Mouse (Mus musculus) liver, embryonic 15.5 days (tissue): Measurements from ENCODE around the gene 2310039H08Rik. TPM values are rescaled to one million over a fixed set of nuclear protein-coding genes. Genes with fewer than 3 reads are reported as not detected.

Experiments
- ATAC-seq: fragments of 200-750 bp; cut with Nextera tagmentation; 2 replicates; pipeline ENCODE4 v1.8.0; 2017; ENCODE audit warnings: moderate number of reproducible peaks, mild to moderate bottlenecking, moderate library complexity; ENCODE audit not compliant: insufficient read depth
- H3K27ac ChIP-seq: fragments of 300-500 bp; sonication (generic); replicated peaks from 2 replicates; pipeline ENCODE4 v1.5.1; 2015; ENCODE audit warnings: mild to moderate bottlenecking, inconsistent platforms
- H3K27me3 ChIP-seq: fragments of 300-500 bp; sonication (generic); 2 replicates; pipeline ENCODE4 v1.6.1; 2015; ENCODE audit warnings: mild to moderate bottlenecking, inconsistent platforms
- H3K36me3 ChIP-seq: fragments of 300-500 bp; sonication (generic); replicated peaks from 2 replicates; pipeline ENCODE4 v1.6.1; 2015; ENCODE audit warnings: moderate library complexity, mild to moderate bottlenecking, inconsistent platforms
- H3K4me1 ChIP-seq: fragments of 300-500 bp; sonication (generic); replicated peaks from 2 replicates; pipeline ENCODE4 v1.6.1; 2015; ENCODE audit warnings: inconsistent platforms
- H3K4me2 ChIP-seq: fragments of 300-500 bp; sonication (generic); 2 replicates; pipeline ENCODE4 v1.6.1; 2015; ENCODE audit warnings: moderate library complexity, mild to moderate bottlenecking, inconsistent platforms
- H3K4me3 ChIP-seq: fragments of 300-500 bp; sonication (generic); replicated peaks from 2 replicates; pipeline ENCODE4 v1.5.1; 2015; ENCODE audit warnings: mild to moderate bottlenecking, inconsistent platforms
- H3K9ac ChIP-seq: fragments of 300-500 bp; sonication (generic); 2 replicates; pipeline ENCODE4 v1.6.1; 2015; ENCODE audit warnings: moderate library complexity, mild to moderate bottlenecking, inconsistent platforms
- H3K9me3 ChIP-seq: fragments of 300-500 bp; sonication (generic); replicated peaks from 2 replicates; pipeline ENCODE4 v1.6.1; 2016; ENCODE audit warnings: inconsistent platforms
- WGBS: fragments of 180-500 bp; shearing (Covaris S2); methylation state at CpG from one replicate; pipeline ENCODE4 v1.1.7; 2015; ENCODE audit warnings: mixed read lengths; ENCODE audit not compliant: insufficient replicate concordance; 5-methylcytosine and 5-hydroxymethylcytosine counted together
- polyA plus RNA-seq: library from polyadenylated mRNA; unstranded; fragments of >200 nt; fragmentation: Nextera tagmentation; extraction: Ambion mirVana; gene quantifications from 2 replicates; pipeline ENCODE4 v1.2.1, GENCODE M21; 2015

Gene 2310039H08Rik
- polyA plus RNA-seq, 1 experiment from 2014 or later: 47.5 TPM

DNA sequence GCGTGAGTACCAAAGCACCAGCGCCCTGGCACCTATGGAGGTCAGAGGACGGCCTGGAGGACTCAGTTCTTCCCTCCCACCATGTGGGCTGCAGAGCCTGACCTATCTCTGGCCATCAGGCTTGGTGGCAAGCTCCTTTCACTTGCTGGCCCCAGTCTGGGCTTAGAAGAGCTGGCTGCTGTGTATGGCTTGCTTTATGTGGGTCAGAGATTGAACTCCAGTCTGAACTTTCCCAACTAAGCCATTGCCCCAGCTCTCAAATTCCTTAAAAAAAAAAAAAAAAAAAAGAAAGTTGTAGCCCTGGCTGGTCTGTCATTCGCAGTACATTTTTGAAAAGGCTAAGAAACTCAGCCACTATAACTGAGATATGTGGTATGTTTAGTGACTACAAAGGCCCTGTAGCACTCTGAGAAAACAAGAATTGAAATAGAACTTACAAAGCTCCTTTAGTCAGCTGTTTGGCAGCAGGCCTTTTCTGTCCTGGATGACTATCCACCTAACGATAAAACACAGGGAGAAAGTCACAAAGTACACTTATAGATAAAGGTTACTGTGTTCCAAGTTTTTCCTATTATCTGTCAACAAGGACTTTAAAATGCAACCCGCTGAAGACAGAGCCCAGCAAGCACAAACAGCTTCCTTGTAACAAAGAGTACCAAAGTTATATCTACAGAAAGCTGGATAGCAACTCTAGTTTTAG lies 36.8 kb downstream of the 2310039H08Rik start:
- H3K4me2 ChIP-seq: no peak overlapping the region
- no peaks in the 10 kb centered on the region for H3K27me3 ChIP-seq
- no peak overlapping the region for H3K4me3 ChIP-seq
- H3K9ac ChIP-seq: no peak overlapping the region
- WGBS: 76% methylated on average over 6 of the region's 6 CpGs
- no peaks in the 10 kb centered on the region for H3K4me1 ChIP-seq
- ATAC-seq: no peak
- no peak overlapping the region for H3K27ac ChIP-seq
- peaks cover 85% of the 10 kb centered on the region for H3K36me3 ChIP-seq
- no peaks in the 10 kb centered on the region for H3K9me3 ChIP-seq

DNA sequence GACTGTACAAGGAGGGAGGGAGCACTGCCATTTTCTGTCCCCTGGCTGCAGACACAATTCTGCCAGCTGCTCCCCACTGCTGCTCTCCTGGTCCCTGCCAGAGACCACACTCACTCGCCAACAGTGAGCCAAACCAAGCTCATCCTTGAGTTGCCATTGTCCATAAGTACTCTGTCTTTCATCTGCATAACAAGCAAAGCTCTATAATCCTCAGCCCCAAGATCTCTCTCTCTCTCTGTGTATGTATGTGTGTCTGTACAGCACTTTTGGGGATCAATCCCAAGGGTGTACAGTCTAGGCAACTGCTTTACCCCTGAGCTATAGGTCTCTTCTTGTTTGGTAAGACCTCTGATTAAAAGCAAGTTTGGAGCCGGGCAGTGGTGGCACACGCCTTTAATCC lies 38.2 kb downstream of the 2310039H08Rik start:
- H3K27me3 ChIP-seq: no peaks in the 10 kb centered on the region
- WGBS: 76% methylated on average over 3 of the region's 3 CpGs

DNA sequence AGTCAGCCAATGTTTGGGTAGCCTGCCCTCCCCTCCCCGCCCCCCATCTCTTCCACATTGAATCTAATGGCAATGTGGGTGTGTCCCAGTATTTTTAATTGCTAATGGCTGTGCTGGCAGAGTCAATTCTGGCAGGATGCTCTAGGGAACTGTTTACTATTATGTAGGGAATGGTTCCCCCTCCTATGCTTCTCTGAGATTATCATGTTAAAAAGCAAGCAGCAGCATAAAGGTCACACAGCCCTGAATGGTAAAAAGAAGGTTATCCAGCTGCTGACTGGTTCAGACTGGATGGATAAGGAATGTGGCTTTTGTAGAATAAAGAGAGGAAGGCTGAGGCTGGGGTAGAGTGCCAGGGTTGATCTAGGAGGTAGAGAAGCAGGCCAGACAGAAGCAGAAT lies 40.0 kb downstream of the 2310039H08Rik start:
- WGBS: 89% methylated on average over 1 of the region's 1 CpGs
- H3K4me2 ChIP-seq: no peak overlapping the region
- no peak overlapping the region for H3K9ac ChIP-seq
- peaks cover 81% of the 10 kb centered on the region for H3K36me3 ChIP-seq
- peaks cover 25% of the 10 kb centered on the region for H3K4me1 ChIP-seq
- H3K27ac ChIP-seq: no peak overlapping the region
- H3K9me3 ChIP-seq: no peaks in the 10 kb centered on the region
- no peak for ATAC-seq
- H3K27me3 ChIP-seq: no peaks in the 10 kb centered on the region
- H3K4me3 ChIP-seq: no peak overlapping the region

More for the DNA sequence above, 38.2 kb downstream of the 2310039H08Rik start:
- H3K4me1 ChIP-seq: peaks cover 7% of the 10 kb centered on the region
- no peak overlapping the region for H3K4me3 ChIP-seq
- ATAC-seq: no peak
- no peak overlapping the region for H3K27ac ChIP-seq
- peaks cover 85% of the 10 kb centered on the region for H3K36me3 ChIP-seq
- no peak overlapping the region for H3K9ac ChIP-seq
- no peak overlapping the region for H3K4me2 ChIP-seq
- no peaks in the 10 kb centered on the region for H3K9me3 ChIP-seq

DNA sequence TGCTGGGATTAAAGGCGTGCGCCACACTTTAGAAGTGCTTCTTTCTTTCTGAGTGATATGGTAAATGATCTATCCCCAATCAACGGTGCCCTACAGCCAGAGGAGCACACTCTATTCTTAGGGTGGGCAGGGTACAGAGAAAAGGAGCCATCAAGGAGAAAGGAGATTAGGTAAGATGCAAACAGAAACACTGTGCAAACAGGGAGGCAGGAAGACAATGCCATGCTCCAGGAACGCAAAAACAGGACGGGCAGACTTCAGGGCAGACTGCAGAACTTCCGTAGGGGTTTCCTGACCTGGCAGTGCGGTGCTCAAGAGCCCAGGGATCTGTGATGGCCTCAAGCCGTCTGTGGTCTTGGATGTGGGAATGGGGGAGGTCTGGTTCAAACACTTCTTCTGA lies 41.2 kb downstream of the 2310039H08Rik start:
- no peaks in the 10 kb centered on the region for H3K9me3 ChIP-seq
- H3K4me2 ChIP-seq: no peak overlapping the region
- peaks cover 75% of the 10 kb centered on the region for H3K36me3 ChIP-seq
- no peaks in the 10 kb centered on the region for H3K27me3 ChIP-seq
- H3K4me1 ChIP-seq: peaks cover 36% of the 10 kb centered on the region
- no peak for ATAC-seq
- no peak overlapping the region for H3K9ac ChIP-seq
- 75% methylated on average over 8 of the region's 8 CpGs for WGBS
- no peak overlapping the region for H3K4me3 ChIP-seq
- no peak overlapping the region for H3K27ac ChIP-seq

DNA sequence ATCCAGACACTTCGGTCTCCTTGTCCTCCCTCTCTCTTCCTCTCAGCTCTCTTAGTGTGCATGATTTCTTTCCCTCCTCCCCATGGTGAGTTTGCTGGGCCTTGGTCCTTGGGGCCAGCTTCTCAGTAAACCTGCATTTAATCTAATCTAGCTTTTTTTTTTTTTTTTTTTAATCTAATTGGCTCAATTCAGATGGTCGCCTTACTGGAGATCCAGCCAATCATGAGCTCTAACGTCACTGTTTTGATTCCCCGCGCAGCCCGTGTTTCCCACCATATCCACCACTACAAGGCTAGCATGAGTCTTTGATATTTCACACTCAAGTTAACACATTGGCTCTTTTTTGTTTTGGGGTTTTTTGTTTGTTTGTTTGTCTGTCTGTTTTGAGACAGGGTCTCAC lies 42.1 kb downstream of the 2310039H08Rik start:
- ATAC-seq: no peak
- Histone ChIP-seq H3K36me3 (peaks cover 74% of the 10 kb centered on the region), H3K4me2 (no peak overlapping the region), H3K9ac (no peak overlapping the region), H3K27ac (no peak overlapping the region), H3K4me3 (no peak overlapping the region), H3K27me3 (no peaks in the 10 kb centered on the region), H3K4me1 (peaks cover 45% of the 10 kb centered on the region), H3K9me3 (no peaks in the 10 kb centered on the region)
- 87% methylated on average over 6 of the region's 6 CpGs for WGBS

DNA sequence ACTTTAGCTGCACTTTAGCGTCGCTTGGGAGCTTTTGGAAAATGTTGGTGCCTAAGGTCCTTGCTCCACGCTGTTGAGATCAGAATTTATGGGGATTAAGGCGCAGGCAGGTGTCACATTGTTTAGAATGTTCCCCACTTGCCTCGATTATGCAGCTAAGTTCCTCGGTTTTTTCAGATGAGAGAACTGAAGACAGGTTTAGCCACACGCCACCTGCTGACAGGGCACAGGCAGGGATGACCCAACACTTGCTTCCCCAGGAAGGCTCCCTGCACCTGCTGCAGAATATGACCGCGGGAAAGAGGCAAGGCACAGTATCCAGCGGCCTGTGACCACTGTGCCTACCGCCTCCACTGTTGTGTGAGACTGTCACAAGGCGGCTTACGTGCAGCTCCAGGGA lies 43.9 kb downstream of the 2310039H08Rik start:
- peak overlapping the region; percentile 10; the same call in 1 of the 2 replicates for H3K4me2 ChIP-seq
- H3K4me3 ChIP-seq: no peak overlapping the region
- H3K4me1 ChIP-seq: peaks cover 51% of the 10 kb centered on the region
- H3K9ac ChIP-seq: no peak overlapping the region
- H3K27me3 ChIP-seq: no peaks in the 10 kb centered on the region
- no peaks in the 10 kb centered on the region for H3K9me3 ChIP-seq
- H3K27ac ChIP-seq: 0 out of 2 replicates have a peak overlapping the region, but pooled peaks have one; percentile 55
- peaks cover 80% of the 10 kb centered on the region for H3K36me3 ChIP-seq
- 75% methylated on average over 13 of the region's 13 CpGs for WGBS
- no peak for ATAC-seq

DNA sequence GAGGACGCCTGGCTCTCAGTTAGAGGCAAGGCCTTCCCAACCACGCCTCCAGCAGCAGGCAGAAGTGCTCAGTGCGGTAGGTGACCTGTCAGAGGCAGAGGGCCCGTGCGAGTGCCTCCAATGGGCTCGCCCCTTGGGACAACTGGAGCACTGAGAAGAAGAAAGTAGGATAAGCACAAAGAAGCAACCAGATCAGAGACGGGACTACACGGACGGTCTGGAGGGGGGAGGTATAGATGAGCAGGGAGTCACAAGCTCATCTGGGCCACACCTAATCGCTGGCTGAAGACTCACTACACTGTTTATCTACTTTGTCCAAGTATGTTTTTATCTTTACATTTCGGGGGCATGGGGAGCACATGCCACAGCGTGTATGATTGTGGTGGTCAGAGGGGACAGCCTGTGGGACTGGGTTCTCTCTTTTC lies 45.3 kb downstream of the 2310039H08Rik start:
- 26% methylated on average over 12 of the region's 12 CpGs for WGBS
- Histone ChIP-seq H3K9ac (peak overlapping the region; percentile 37), H3K4me3 (peak overlapping the region; percentile 30), H3K9me3 (no peaks in the 10 kb centered on the region), H3K36me3 (peaks cover 77% of the 10 kb centered on the region), H3K4me1 (peaks cover 51% of the 10 kb centered on the region), H3K27ac (peak overlapping the region; percentile 83), H3K27me3 (no peaks in the 10 kb centered on the region), H3K4me2 (peak overlapping the region; percentile 65)
- peak; percentile 93 for ATAC-seq

DNA sequence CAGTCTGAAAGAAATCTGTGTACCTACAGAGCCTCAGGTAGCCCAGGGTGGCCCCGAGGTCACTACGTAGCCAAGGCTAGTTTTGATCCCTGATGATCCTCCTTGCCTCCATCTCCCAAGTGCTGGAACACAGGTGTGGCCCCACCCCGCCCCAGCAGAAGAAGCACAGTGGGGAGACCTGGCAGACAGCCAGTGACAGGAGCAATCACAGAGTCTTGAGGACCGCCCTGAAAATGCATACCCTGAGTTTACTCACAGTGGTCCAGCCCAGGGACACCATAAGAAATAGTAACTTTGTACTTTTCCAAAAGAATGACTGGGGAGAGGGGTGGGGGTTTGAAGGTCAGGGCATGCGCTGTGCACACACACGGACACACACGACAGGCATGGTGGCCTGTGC lies 48.2 kb downstream of the 2310039H08Rik start:
- Histone ChIP-seq H3K4me2 (no peak overlapping the region), H3K9ac (no peak overlapping the region), H3K4me3 (no peak overlapping the region), H3K27ac (no peak overlapping the region), H3K36me3 (peaks cover 83% of the 10 kb centered on the region), H3K4me1 (peaks cover 44% of the 10 kb centered on the region), H3K27me3 (no peaks in the 10 kb centered on the region), H3K9me3 (no peaks in the 10 kb centered on the region)
- WGBS: 82% methylated on average over 7 of the region's 7 CpGs
- ATAC-seq: no peak

Other genes starting within 250 kb of the 2310039H08Rik start
- 0.50 and 0.51 TPM in 2 replicates for gene Cul9, start 226.2 kb upstream of the 2310039H08Rik start, polyA plus RNA-seq
- 2.2 and 3.1 TPM in 2 replicates for gene Srf, start 216.5 kb upstream of the 2310039H08Rik start, polyA plus RNA-seq
- 7.8 and 9.1 TPM in 2 replicates for gene Ptk7, start 143.1 kb upstream of the 2310039H08Rik start, polyA plus RNA-seq
- gene Klc4, start 126.6 kb upstream of the 2310039H08Rik start, polyA plus RNA-seq: 9.3 and 10.3 TPM in 2 replicates
- 67.9 and 69.4 TPM in 2 replicates for gene Mrpl2, start 126.4 kb upstream of the 2310039H08Rik start, polyA plus RNA-seq
- gene Cul7, start 122.3 kb upstream of the 2310039H08Rik start, polyA plus RNA-seq: 9.7 and 11.5 TPM in 2 replicates
- gene Rrp36, start 98.3 kb upstream of the 2310039H08Rik start, polyA plus RNA-seq: 21.5 and 22.6 TPM in 2 replicates
- 55.1 and 56.7 TPM in 2 replicates for gene Mea1, start 93.8 kb upstream of the 2310039H08Rik start, polyA plus RNA-seq
- gene Klhdc3, start 91.7 kb upstream of the 2310039H08Rik start, polyA plus RNA-seq: 53.4 and 57.4 TPM in 2 replicates
- gene Ppp2r5d, start 67.5 kb upstream of the 2310039H08Rik start, polyA plus RNA-seq: 28.4 and 33.2 TPM in 2 replicates
- gene Pex6, start 61.2 kb upstream of the 2310039H08Rik start, polyA plus RNA-seq: 9.7 and 11.9 TPM in 2 replicates
- gene Gnmt, start 43.5 kb upstream of the 2310039H08Rik start, polyA plus RNA-seq: 59.8 and 101 TPM in 2 replicates
- 25.9 and 26.8 TPM in 2 replicates for gene Cnpy3, start 20.4 kb upstream of the 2310039H08Rik start, polyA plus RNA-seq
- gene Ptcra, start 8.9 kb upstream of the 2310039H08Rik start, polyA plus RNA-seq: 0.09 and 0.15 TPM in 2 replicates
- gene Rpl7l1, start 10.0 kb downstream of the 2310039H08Rik start, polyA plus RNA-seq: 69.1 and 74.7 TPM in 2 replicates
- 2.6 and 2.9 TPM in 2 replicates for gene Bicral, start 85.8 kb downstream of the 2310039H08Rik start, polyA plus RNA-seq
- 20.9 and 23.2 TPM in 2 replicates for gene Tbcc, start 118.0 kb downstream of the 2310039H08Rik start, polyA plus RNA-seq
- gene Prph2, start 137.8 kb downstream of the 2310039H08Rik start, polyA plus RNA-seq: not detected in 2 replicates
- 8.3 and 10.0 TPM in 2 replicates for gene Ubr2, start 237.9 kb downstream of the 2310039H08Rik start, polyA plus RNA-seq